Mouse (Mus musculus) 3134 (cell line): ENCODE results near the gene Sult6b2.

Source experiments
- DNase-seq: peaks from one replicate; pipeline ENCODE4 v3.0.0-alpha.2; 2011; ENCODE audit warnings: low spot score; ENCODE audit not compliant: insufficient read length; ENCODE audit errors: extremely low read depth

Sult6b2 gene

DNA sequence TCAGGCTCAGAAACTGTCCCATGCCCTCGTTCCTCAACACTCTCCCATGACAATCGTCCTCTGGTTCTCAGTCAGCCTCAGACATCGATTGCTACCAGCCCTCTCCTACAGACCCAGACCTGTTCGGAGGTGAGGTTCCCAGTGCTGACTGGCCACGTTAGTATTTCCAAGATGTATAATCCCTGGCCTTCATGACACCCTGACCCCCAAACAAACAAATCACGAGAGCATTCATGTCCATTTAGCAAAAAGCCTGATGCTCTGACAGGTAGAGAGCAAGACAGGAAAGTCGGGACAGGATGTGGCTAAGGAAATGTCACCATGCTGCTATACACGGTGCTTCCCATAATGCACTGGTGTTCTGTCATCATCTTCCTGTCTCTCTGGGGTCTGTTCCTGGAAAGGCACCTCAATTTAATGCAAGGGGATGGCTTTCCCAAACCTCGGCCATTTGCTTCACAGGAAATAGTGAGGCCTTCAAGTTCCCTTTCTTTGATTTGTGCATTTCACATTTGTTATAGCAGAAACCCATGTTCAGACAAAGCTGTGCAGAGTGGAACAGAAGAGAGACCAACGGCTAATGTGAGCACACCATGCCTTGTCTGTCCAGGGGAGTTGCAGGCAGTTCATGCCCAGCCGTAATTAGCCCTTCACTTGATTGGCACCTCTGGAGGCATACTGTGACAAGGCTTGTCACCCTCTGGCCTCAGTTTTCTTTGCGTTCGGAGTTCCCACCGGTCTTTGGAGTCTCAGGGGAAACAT is 24.3 kb downstream of the Sult6b2 start:
- no peak for DNase-seq

- no peak for DNase-seq
Measured at GRCm38 (mm10) chr6:142779045-142779811, 25.1 kb downstream of the Sult6b2 start.

GRCm38 (mm10) chr6:142776935-142777334 is 27.4 kb downstream of the Sult6b2 start:
- no peak for DNase-seq

GRCm38 (mm10) chr6:142773566-142773965 is 30.7 kb downstream of the Sult6b2 start:
- no peak for DNase-seq

- no peak for DNase-seq
Measured at GRCm38 (mm10) chr6:142771643-142772042, 32.7 kb downstream of the Sult6b2 start.

DNA sequence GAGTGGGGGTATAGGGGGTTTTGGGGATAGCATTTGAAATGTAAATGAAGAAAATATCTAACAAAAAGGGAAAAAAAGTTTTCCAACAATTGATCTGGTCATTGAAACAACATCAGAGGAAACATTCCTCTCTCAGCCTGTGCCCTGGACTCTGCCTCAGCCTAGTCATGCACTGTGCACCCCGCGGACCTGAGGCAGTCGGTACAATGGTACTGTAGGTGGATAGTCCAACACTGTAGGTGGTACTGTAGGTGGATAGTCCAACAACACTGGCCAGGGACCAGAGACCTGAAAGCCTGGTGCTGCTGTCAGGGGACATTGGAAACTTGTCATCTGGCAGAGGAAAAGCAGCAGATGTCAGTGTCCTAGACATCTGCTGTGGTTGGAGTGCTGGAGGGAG is 34.4 kb downstream of the Sult6b2 start:
- DNase-seq, result no peak

DNA sequence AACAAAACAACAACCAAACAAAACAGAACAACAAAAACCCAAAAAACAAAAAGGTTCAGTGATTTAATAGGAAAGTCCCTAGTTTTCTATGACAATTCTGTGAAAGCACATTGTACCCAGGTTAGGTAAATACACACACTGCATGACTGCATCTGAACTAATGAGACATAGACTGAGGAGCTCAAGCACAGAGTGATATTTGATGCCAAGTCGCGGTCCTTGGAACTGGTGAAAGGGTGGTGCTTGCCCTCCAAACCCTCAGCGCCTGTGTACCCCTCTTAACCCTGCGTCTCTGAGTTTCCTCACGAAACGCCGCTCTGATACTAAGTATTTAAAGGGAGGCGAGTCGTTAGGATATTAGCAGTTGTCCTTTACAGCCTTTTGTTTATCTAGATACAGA is 37.0 kb downstream of the Sult6b2 start:
- no peak for DNase-seq

GRCm38 (mm10) chr6:142764933-142765332 is 39.4 kb downstream of the Sult6b2 start:
- DNase-seq, result no peak

DNA sequence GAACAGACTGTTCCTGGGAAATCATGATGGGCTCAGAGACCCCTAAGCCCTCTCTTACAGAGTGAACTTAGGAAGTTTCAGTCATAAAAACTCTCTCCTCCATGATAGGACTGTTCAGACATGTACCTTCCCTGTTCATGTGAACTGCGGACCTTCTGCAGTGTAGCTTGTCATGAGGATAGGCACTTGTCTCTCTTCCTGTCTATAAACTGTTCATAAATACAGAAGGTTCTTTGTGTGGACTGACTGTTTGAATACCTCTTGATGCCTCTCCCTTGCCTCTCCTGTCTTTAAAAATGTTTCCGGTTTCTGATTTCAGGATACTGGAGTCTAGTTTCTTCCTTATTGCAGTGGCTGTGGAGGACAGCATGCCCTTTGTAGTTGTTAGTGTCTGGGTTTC is 44.7 kb downstream of the Sult6b2 start:
- DNase-seq, result no peak

DNA sequence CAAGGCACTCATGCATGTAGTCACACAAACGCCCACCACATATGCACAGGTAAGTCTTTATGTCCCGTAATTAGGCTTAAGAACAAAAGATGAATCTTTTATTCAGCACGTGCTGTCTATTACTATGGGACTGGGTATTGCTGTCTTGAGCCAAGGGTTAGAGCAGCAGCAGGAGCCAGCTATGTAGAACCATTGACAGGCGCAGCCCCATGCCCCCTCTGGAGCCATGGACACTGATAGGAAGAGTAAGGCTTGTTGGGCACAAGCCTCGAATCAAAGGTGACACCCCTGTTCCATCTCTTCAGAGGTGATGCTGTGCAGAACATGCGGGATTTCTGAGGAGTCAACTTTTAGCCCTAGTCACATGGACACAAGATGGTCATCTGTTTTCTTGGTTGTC is 45.7 kb downstream of the Sult6b2 start:
- DNase-seq, result no peak

- DNase-seq, result no peak
Measured at GRCm38 (mm10) chr6:142757976-142758375, 46.3 kb downstream of the Sult6b2 start.

DNA sequence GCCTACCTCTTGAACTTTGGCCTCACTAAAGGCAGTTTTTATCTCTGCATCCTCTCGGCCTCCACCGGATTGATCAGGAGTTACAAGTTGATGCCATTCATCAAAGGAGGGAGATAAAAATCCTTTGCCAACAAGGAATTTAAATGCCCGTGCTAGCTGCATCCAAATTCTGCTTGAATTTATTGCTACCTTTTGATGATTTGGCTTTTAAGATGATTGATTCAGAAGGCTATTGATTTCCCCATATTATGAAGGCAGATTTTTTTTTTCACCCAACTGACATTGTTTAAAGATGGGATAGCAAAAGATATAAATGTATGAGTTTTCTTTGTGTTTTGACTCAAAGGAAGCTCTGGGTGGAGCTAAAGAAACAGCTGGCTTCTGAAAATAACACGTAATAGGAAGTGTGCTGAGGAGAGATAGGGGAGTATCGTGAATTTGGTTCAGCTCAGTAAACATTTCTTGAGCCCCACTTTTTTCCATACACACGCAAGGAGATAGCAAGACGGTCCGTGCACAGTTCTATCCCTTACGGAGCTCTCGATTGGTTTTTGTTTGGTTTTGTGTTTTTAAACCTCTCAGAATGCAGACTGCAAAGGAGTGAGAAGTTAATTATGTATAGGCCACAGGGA is 46.9 kb downstream of the Sult6b2 start:
- no peak for DNase-seq

GRCm38 (mm10) chr6:142756507-142757333 is 47.6 kb downstream of the Sult6b2 start, which contains the start of gene Cmas:
Gene Cmas (plus strand): TSS chr6:142756686.
- peak; percentile 87 for DNase-seq

DNA sequence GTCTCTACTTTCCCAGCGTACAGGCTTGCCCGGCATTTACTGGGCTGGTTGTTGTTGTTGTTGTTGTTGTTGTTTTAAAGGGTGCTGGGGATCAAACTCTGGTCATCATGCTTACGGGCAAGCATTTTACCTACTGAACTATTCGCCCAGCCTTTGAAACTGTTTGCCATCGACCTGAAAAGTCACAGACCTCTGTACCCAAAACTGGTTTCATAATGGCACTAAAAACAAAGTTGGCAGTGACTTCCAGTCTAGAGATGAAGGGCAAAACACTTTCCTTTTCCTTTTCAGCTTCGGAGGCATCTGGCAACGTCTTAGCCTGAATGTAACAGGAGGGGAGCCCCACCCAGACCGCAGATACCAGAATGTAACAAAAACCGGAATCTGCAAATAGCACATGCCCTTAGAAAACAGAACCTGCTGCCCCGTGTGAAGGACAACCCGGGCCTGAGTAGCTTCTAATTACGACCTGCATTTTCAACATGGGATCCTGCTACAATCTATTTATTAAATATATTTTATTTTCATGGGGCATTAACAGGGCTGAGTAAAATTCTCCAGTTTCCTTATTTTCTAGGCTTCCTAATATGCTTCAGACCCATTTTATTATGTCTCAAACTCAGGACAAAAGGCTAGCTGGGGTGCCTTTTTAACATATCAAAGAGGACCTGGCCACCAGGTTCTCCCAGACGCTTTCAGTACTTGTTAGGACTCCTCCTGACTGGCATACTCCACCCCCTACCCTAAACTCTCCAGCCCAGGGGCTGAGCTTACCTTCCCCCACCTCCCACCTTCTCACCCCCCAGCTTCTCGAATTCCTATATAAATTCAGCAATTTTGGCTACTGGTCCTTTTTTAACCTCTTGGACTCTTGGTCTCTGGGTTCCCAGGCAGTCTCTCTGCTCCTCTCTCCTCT is 51.7 kb downstream of the Sult6b2 start:
- no peak for DNase-seq

- no peak for DNase-seq
Measured at GRCm38 (mm10) chr6:142751365-142751764, 52.9 kb downstream of the Sult6b2 start.

DNA sequence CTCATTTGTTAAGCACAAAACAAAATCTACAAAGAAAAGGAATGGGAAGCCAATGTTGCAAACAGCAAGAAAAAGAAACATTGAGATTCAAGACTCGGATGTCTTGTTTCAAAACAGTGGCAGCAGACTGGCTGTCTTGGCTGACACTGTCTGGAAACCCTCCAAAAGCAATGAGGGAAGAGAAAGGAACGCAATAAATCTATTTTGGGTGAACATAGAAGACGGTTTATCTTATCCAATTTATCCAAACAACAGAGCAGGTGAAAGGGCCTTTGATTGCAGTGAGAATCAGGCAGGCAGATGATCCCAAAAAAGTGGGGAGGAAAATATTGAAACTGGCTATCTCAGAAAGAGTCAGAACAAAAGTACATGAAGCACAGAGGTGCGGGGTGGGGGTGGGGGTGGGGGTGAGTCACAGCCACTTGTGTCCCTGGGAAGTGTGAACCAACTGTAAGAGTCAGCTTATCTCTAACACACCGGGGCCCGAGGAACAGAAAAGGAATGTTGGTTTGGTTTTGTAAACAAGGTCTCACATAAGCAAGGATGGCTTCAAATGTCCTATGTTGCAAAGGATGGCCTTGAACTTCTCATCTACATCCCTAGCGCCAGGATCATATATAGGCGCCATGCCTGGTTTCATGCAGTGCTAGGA is 56.1 kb downstream of the Sult6b2 start:
- DNase-seq, result peak; percentile 38

GRCm38 (mm10) chr6:142747165-142747564 is 57.1 kb downstream of the Sult6b2 start:
- DNase-seq, result no peak

DNA sequence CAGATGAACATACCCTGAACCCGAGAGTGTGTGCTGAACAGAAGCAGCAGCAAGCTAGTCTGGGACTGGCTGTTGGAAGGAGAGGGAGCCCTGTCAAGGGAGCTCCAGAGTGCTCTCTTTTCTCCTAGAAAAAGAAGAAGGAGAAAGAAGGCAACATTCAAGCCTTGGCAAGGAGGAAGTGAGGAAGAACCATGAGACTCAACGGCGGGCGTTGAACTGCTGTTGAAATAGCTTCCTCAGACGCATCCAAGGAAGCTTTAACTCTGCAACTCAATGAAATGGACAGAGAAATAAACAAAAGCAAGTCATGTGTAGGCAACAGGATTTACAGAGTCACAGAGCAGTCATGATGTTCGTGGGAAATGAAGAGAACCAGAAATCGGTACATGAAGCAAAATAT is 57.5 kb downstream of the Sult6b2 start:
- no peak for DNase-seq

GRCm38 (mm10) chr6:142745484-142745883 is 58.8 kb downstream of the Sult6b2 start:
- no peak for DNase-seq
